Mouse (Mus musculus) hematopoietic stem cell, adult 5-6 weeks (primary cell): ENCODE results near the gene Scyl1. TPM values are rescaled to one million over a fixed set of nuclear protein-coding genes. Genes with fewer than 3 reads are reported as not detected.

ENCODE experiments used
- ATAC-seq, 2 experiments: fragments of 125-278 bp in 1 of 2; replicated peaks in 1 of 2; 2 replicates each; pipeline ENCODE4 v1.8.0; 2016 to 2017; ENCODE audit warnings: inconsistent platforms in 2 of 2, mild to moderate bottlenecking in 2 of 2, moderate number of reproducible peaks in 2 of 2, low read depth in 1 of 2, moderate TSS enrichment in 1 of 2; ENCODE audit not compliant: low FRiP score in 2 of 2, poor library complexity in 2 of 2, severe bottlenecking in 2 of 2, insufficient read depth in 1 of 2, low TSS enrichment in 1 of 2
- total RNA-seq: library from RNA; stranded (forward); fragments of 172-1452, 232-1000 nt; gene quantifications from 2 replicates; pipeline ENCODE4 v1.2.3, GENCODE M21; 2017

Gene Scyl1
- 22.5 and 30.9 TPM in 2 replicates for total RNA-seq

GRCm38 (mm10) chr19:5770925-5771860, at the start of gene Scyl1:
Scyl1 (minus strand) TSS chr19:5771419.
- peak; percentile 93 to 97 for ATAC-seq

- peak; percentile 43 to 55; a peak in 3 of 4 replicates for ATAC-seq
Observed at GRCm38 (mm10) chr19:5819549-5819948, 48.3 kb upstream of the Scyl1 start.

GRCm38 (mm10) chr19:5818590-5818977, 47.4 kb upstream of the Scyl1 start:
- no peak for ATAC-seq

- ATAC-seq = peak; percentile 91 to 92
Observed at GRCm38 (mm10) chr19:5817703-5818589, 46.7 kb upstream of the Scyl1 start.

GRCm38 (mm10) chr19:5815928-5816327, 44.7 kb upstream of the Scyl1 start:
- no peak for ATAC-seq

- no peak for ATAC-seq
Observed at GRCm38 (mm10) chr19:5815010-5815409, 43.8 kb upstream of the Scyl1 start.

- ATAC-seq = peak in 1 of 2 experiments; percentile 39; a peak in 2 of 4 replicates
Observed at GRCm38 (mm10) chr19:5814048-5814447, 42.8 kb upstream of the Scyl1 start.

- no peak for ATAC-seq
Observed at GRCm38 (mm10) chr19:5813567-5813966, 42.3 kb upstream of the Scyl1 start.

- no peak for ATAC-seq
Observed at GRCm38 (mm10) chr19:5811771-5812504, 40.7 kb upstream of the Scyl1 start.

GRCm38 (mm10) chr19:5810840-5811563, 39.8 kb upstream of the Scyl1 start:
- ATAC-seq = no peak

- ATAC-seq = no peak
Observed at GRCm38 (mm10) chr19:5810103-5810839, 39.1 kb upstream of the Scyl1 start.

- ATAC-seq = no peak
Observed at GRCm38 (mm10) chr19:5809712-5810089, 38.5 kb upstream of the Scyl1 start.

GRCm38 (mm10) chr19:5808955-5809711, 37.9 kb upstream of the Scyl1 start:
- ATAC-seq = no peak

GRCm38 (mm10) chr19:5807740-5808139, 36.5 kb upstream of the Scyl1 start:
- ATAC-seq = no peak

GRCm38 (mm10) chr19:5806809-5807205, 35.6 kb upstream of the Scyl1 start:
- ATAC-seq = 0 out of 4 replicates have a peak, but pooled peaks of 1 of the 2 experiments have one; percentile 8
